Mouse (Mus musculus) brain, adult 2 months (tissue): ENCODE results near the gene Nlrp4f.

Experiments used
- DNase-seq: peaks from one replicate; pipeline ENCODE4 v3.0.0; 2011; ENCODE audit warnings: low read depth, low spot score

Nlrp4f gene

GRCm38 (mm10) chr13:65205877-65206276, at the start of gene Nlrp4f:
TSS of gene Nlrp4f (minus strand) at chr13:65205977.
- DNase-seq, result no peak

DNA sequence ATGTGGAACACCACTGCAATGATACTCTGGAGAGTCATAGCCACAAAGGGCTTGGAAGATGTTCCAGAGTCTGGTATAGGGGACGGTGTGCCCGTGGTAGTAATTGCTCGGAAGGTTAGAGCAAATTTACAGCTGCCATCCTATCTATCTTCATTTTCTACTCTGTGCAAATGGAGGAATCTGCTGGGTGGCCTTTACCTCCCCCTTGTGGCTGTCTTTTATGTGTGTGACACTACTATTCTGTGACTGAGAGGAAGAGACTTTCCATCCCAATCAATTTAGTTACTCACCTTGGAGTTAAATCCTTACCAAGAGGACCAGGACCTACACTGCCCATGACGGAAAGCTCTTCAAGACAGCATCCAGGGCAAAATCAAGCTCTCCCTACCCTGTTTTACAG, 37.5 kb upstream of the Nlrp4f start:
- DNase-seq, result no peak

DNA sequence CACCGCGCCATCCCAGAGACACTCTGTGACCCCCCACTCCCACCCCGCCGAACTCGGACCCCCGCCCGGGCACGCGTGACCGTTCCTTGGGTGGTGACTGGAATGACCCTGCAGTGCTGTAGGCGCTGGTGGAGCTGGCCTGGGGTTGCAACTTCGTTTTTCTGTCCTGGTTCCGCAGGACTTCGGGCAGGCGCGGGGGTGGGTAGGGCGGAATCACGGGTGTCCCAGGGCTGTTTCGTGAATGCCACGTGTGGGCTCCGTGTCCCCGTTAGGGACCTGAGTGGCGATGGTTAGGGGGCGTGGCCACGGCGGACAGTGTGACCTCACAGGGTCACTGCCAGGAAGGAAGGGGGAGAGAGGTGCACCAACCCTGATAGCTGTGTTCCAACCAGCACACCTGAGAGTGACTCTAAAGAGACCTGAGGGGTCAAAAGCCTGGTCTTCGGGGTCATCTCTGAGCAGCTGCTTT, 36.6 kb upstream of the Nlrp4f start:
- no peak for DNase-seq

- DNase-seq, result no peak
These were observed 36.0 kb upstream of the Nlrp4f start for GRCm38 (mm10) chr13:65241627-65242318.

DNA sequence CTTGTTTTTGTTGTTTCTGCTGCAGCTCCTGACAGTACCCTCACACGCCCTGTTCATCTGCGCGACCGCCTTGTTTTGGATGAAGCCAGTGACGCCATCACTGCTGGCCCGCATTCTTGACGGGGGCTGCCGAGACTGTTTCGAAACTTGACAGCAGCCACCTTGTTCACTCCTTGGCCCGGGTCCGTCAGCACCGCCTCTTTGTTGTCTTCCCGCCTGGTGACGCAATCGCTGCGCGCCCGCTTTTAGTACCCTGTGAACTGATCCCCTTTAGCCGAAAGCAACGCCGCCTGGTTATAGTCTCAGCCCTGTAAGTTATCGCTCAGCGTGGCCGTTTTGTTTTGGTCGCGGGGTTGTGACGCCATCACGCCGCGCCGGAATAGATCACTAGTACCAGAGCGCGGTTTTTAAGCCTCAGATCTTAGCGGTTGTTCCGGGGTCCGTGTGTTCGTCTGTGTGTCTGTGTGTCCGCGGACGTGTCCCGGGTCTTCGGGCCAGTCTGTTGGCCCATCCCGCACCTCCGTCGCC, 35.4 kb upstream of the Nlrp4f start:
- peak; percentile 98 for DNase-seq

DNA sequence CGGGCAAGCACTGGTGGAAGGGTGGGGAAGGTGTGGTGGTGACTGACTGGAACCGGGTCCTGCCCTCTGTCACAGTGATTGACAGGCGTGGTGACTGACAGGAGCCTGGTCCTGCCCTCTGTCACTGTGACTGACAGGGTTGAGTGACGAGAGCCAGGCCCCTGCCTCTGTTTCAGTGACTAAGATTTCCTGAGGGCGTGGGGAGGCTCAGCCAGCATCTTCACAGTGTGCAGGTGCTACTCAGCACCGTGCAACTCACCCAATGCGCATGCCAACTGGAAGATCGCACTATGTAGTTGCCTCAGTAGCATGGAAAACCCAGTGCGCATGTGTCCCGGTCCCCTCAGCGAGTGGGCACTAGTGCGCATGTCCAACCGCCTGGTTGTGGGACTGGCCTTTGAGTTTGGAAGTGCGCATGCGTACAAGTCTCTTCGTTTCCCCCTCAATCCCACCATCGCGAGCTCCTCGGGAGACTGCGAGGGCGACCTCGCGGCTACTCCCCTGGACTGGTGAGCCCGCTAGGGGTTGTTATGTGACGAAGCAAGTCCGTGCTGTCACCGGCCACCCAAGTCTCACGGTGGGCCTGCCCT, 34.8 kb upstream of the Nlrp4f start:
- DNase-seq, result peak; percentile 99

- DNase-seq, result no peak
These were observed 31.4 kb upstream of the Nlrp4f start for GRCm38 (mm10) chr13:65237211-65237610.

DNA sequence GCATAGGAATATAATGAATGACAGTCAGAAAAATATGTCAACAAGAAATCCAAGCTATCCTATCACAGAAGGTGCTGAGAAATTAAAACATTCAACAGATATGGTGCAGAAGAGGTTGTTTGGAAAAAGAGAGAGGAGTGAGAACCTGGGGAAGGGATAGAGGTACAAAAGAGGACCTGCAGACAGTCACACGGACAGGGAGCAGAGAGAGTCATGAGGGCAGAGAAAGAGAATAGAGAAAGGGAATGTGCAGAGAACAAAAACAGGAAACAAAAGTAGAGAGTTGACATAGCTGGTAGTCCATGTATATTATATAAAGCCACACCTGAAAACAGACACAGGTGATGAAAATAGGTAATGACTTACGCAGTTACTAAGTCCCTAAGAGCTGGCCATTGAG, 20.9 kb upstream of the Nlrp4f start:
- no peak for DNase-seq

- no peak for DNase-seq
These were observed 20.2 kb upstream of the Nlrp4f start for GRCm38 (mm10) chr13:65225945-65226344.

DNA sequence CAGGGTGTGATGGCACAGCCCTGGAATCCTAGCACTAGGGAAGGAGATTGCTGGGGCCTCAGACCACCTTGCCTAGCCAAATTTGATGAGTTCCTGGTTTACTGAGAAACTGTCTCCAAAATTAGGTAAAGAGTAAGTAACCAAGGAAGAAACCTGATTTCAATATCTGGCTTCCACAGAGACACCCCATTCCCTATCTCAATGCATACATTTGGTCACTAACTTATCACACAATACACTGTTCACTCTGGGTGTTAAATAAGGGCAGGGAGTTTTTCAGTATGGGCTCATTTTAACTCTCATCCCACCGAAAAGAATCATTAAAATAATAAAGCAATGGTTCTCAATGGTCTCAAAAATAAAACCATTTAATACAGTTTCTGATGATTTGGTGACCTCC, 5.1 kb downstream of the Nlrp4f start:
- DNase-seq, result no peak

- no peak for DNase-seq
These were observed 29.2 kb downstream of the Nlrp4f start for GRCm38 (mm10) chr13:65176472-65177091.

- peak; percentile 38 for DNase-seq
These were observed 29.9 kb downstream of the Nlrp4f start for GRCm38 (mm10) chr13:65175734-65176471.

GRCm38 (mm10) chr13:65174102-65174501, 31.7 kb downstream of the Nlrp4f start:
- DNase-seq, result no peak

- DNase-seq, result no peak
These were observed 55.8 kb downstream of the Nlrp4f start, which contains the start of gene Olfr466 for GRCm38 (mm10) chr13:65149940-65150339. TSS of gene Olfr466 (plus strand) at chr13:65150240.

DNA sequence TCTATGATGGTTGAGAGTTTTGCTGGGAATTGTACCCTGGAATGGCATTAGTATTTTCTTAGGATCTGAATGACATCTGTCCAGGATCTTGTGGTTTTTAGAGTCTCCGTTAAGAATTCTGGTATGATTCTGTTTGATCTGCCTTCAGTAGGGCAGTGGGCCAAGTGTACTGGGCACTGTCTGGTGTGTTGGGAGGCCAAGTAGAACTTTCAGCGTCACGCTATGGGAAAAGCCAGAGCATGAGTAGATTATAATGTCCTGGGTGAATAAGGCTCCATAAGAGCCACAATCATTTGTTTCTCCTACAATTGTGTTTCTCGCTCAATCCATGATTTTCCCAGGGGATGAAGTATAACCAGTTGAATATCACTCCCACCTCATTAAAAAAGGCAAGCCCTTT, 68.0 kb downstream of the Nlrp4f start, which contains the start of gene Olfr465-ps1:
TSS of gene Olfr465-ps1 (plus strand) at position 301 of the 400 bp plus-strand sequence.
- DNase-seq, result no peak
